Mouse (Mus musculus): Measurements from ENCODE around the gene Rpl39. TPM values are rescaled to one million over a fixed set of nuclear protein-coding genes. Genes with fewer than 3 reads are reported as not detected.

Rpl39 gene
- polyA plus RNA-seq, 1 experiment from 2014 or later = 529 TPM

- H3K9ac ChIP-seq = no peak overlapping the region
These were observed 36.0 kb downstream of the Rpl39 start for GRCm38 (mm10) chrX:37048890-37049823.

GRCm38 (mm10) chrX:37048066-37048889 lies 36.9 kb downstream of the Rpl39 start, which contains the start of gene Sowahd:
Gene Sowahd (plus strand): TSS chrX:37048845.
- Histone ChIP-seq H3K4me2 (replicated peaks) (peak within 1 kb of the TSS; percentile 48), H3K27me3 (peaks cover 59% of the 10 kb centered on the region), H3K4me3 (peak within 1 kb of the TSS; percentile 31), H3K9ac (no peak within 1 kb of the TSS), H3K4me1 (no peaks in the 10 kb centered on the region), H3K36me3 (no peaks in the 10 kb centered on the region), H3K9me3 (no peaks in the 10 kb centered on the region), H3K27ac (no peak within 1 kb of the TSS)
- no peak for ATAC-seq (ENCODE audit: insufficient number of reproducible peaks, insufficient read depth, low FRiP score, low TSS enrichment)
- WGBS = 21% methylated on average over 35 of the region's 38 CpGs

More at GRCm38 (mm10) chrX:37048890-37049823, 36.0 kb downstream of the Rpl39 start:
- Histone ChIP-seq H3K27me3 (peaks cover 64% of the 10 kb centered on the region), H3K27ac (no peak overlapping the region), H3K9me3 (no peaks in the 10 kb centered on the region), H3K4me1 (no peaks in the 10 kb centered on the region), H3K4me2 (replicated peaks) (peak overlapping the region; percentile 48), H3K36me3 (no peaks in the 10 kb centered on the region), H3K4me3 (peak overlapping the region; percentile 31)
- 19% methylated on average over 68 of the region's 70 CpGs for WGBS
- ATAC-seq (ENCODE audit: insufficient number of reproducible peaks, insufficient read depth, low FRiP score, low TSS enrichment) = 0 out of 2 replicates have a peak, but pooled peaks have one; percentile 41

- 19% methylated on average over 9 of the region's 9 CpGs for WGBS
These were observed 42.5 kb downstream of the Rpl39 start for GRCm38 (mm10) chrX:37042726-37043125.

More at GRCm38 (mm10) chrX:37042726-37043125, 42.5 kb downstream of the Rpl39 start:
- Histone ChIP-seq H3K4me1 (no peaks in the 10 kb centered on the region), H3K4me2 (replicated peaks) (no peak overlapping the region), H3K36me3 (no peaks in the 10 kb centered on the region), H3K9ac (no peak overlapping the region), H3K27me3 (peaks cover 14% of the 10 kb centered on the region), H3K9me3 (no peaks in the 10 kb centered on the region), H3K4me3 (no peak overlapping the region), H3K27ac (no peak overlapping the region)
- ATAC-seq (ENCODE audit: insufficient number of reproducible peaks, insufficient read depth, low FRiP score, low TSS enrichment) = no peak

Other genes starting within 250 kb of the Rpl39 start
- gene Ube2a, start 211.5 kb downstream of the Rpl39 start, polyA plus RNA-seq (2016; fragmentation: Nextera tagmentation; extraction: Ambion mirVana) = 118 and 120 TPM in 2 replicates
- 36.4 and 37.7 TPM in 2 replicates for gene C330007P06Rik, start 211.3 kb downstream of the Rpl39 start, polyA plus RNA-seq (2016; fragmentation: Nextera tagmentation; extraction: Ambion mirVana)
- gene Nkrf, start 182.5 kb downstream of the Rpl39 start, polyA plus RNA-seq (2016; fragmentation: Nextera tagmentation; extraction: Ambion mirVana) = 1.9 and 2.2 TPM in 2 replicates
- 49.5 and 50.2 TPM in 2 replicates for gene Sept6, start 93.6 kb downstream of the Rpl39 start, polyA plus RNA-seq (2016; fragmentation: Nextera tagmentation; extraction: Ambion mirVana)
- not detected in 2 replicates for gene Sowahd, start 36.6 kb downstream of the Rpl39 start, polyA plus RNA-seq (2016; fragmentation: Nextera tagmentation; extraction: Ambion mirVana)
- 19.4 and 22.2 TPM in 2 replicates for gene Upf3b, start 24.9 kb upstream of the Rpl39 start, polyA plus RNA-seq (2016; fragmentation: Nextera tagmentation; extraction: Ambion mirVana)
- 16.1 and 17.1 TPM in 2 replicates for gene Nkap, start 41.4 kb upstream of the Rpl39 start, polyA plus RNA-seq (2016; fragmentation: Nextera tagmentation; extraction: Ambion mirVana)
- 0.09 TPM in 1 of 2 replicates, not detected in the other for gene Akap14, start 83.4 kb upstream of the Rpl39 start, polyA plus RNA-seq (2016; fragmentation: Nextera tagmentation; extraction: Ambion mirVana)
- gene Ndufa1, start 105.8 kb upstream of the Rpl39 start, polyA plus RNA-seq (2016; fragmentation: Nextera tagmentation; extraction: Ambion mirVana) = 390 and 436 TPM in 2 replicates
- gene Rnf113a1, start 105.8 kb upstream of the Rpl39 start, polyA plus RNA-seq (2016; fragmentation: Nextera tagmentation; extraction: Ambion mirVana) = 14.6 and 15.1 TPM in 2 replicates
- not detected in 2 replicates for gene Gm9, start 125.6 kb upstream of the Rpl39 start, polyA plus RNA-seq (2016; fragmentation: Nextera tagmentation; extraction: Ambion mirVana)
- gene Rhox1, start 136.9 kb upstream of the Rpl39 start, polyA plus RNA-seq (2016; fragmentation: Nextera tagmentation; extraction: Ambion mirVana) = not detected in 2 replicates
- gene Rhox2a, start 159.6 kb upstream of the Rpl39 start, polyA plus RNA-seq (2016; fragmentation: Nextera tagmentation; extraction: Ambion mirVana) = 0.38 TPM in 1 of 2 replicates, not detected in the other
- not detected in 2 replicates for gene Rhox3a, start 164.5 kb upstream of the Rpl39 start, polyA plus RNA-seq (2016; fragmentation: Nextera tagmentation; extraction: Ambion mirVana)
- not detected in 2 replicates for gene Rhox4a, start 179.9 kb upstream of the Rpl39 start, polyA plus RNA-seq (2016; fragmentation: Nextera tagmentation; extraction: Ambion mirVana)

Measured in embryonic facial prominence, embryonic 12.5 days (tissue).